Mouse (Mus musculus): ENCODE measurements around the gene Npnt.

DNA sequence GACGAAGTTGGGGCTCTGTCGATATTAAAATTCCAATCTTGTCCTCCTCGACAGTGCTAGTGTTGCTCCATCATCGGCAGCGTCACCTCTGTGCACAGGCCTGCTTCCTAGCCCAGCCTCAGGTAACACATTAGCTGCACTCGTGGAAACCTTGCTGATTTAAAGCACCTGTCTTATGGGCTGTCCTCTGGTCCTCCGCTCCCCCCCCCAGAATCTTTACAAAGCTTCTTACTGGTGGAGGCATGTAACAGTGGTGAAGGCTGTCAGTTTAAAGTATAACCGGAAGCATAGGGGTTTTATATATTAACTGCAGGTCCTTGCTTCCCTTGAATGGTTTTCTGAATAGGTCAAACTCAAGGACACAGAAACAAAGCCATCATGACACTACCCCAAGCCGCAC lies 66.8 kb downstream of the Npnt start:
- TF ChIP-seq MYOD1 (IDR thresholded peaks at IDR 0.05; ENCODE audit: control insufficient read depth, insufficient read length, low read depth) (no peak), MAX (IDR thresholded peaks at IDR 0.05) (no peak), CTCF (IDR thresholded peaks at IDR 0.05; ENCODE audit: control insufficient read depth, insufficient read depth, insufficient read length) (no peak), FOSL1 (IDR thresholded peaks at IDR 0.05; ENCODE audit: insufficient read depth, low read length, poor library complexity, severe bottlenecking) (no peak), USF1 (IDR thresholded peaks at IDR 0.05; ENCODE audit: low read depth) (no peak), MYOG (IDR thresholded peaks at IDR 0.05; ENCODE audit: control insufficient read depth, extremely low read depth, insufficient read length) (no peak)

Data from C2C12 (cell line).